Mouse (Mus musculus) MEL (cell line): Measurements from ENCODE around the gene Trim50. TPM values are rescaled to one million over a fixed set of nuclear protein-coding genes. Genes with fewer than 3 reads are reported as not detected.
"Not testable (repeated sequence)": the region's sequence is repeated elsewhere in the genome, so short reads cannot be mapped to it uniquely, and the experiment has no call there.

Experiments
- DNase-seq: peaks from one replicate; pipeline ENCODE4 v3.0.0; 2011; ENCODE audit warnings: low read depth, low spot score
- H3K27ac ChIP-seq: 2 replicates; pipeline ENCODE4 v1.5.1; 2012; ENCODE audit warnings: low read depth, mild to moderate bottlenecking, control low read depth, low read length, moderate library complexity; ENCODE audit not compliant: control insufficient read depth
- H3K27me3 ChIP-seq, 2 experiments: fragments of 150-350 bp in 1 of 2; sonication (generic) in 1 of 2; 2 replicates each; pipeline ENCODE4 v1.6.1; 2012; ENCODE audit warnings: low read length in 2 of 2, mild to moderate bottlenecking in 2 of 2, improper control_type of control experiment in 1 of 2, moderate library complexity in 1 of 2; ENCODE audit not compliant: insufficient read depth in 2 of 2, control insufficient read depth in 1 of 2
- H3K36me3 ChIP-seq, 2 experiments: 2 replicates each; pipeline ENCODE4 v1.6.1; 2012 to 2014; ENCODE audit warnings: low read length in 2 of 2, improper control_type of control experiment in 1 of 2, inconsistent platforms in 1 of 2, mild to moderate bottlenecking in 1 of 2; ENCODE audit not compliant: insufficient read depth in 2 of 2, control insufficient read depth in 1 of 2
- H3K4me1 ChIP-seq, 2 experiments: fragments of 150-350 bp in 1 of 2; sonication (generic) in 1 of 2; 2 replicates each; pipeline ENCODE4 v1.6.1; 2012; ENCODE audit warnings: low read length in 2 of 2, improper control_type of control experiment in 1 of 2, mild to moderate bottlenecking in 1 of 2; ENCODE audit not compliant: insufficient read depth in 2 of 2, control insufficient read depth in 1 of 2
- H3K4me3 ChIP-seq, 2 experiments: fragments of 150-350 bp in 1 of 2; sonication (generic) in 1 of 2; 2 replicates each; pipeline ENCODE4 v1.5.1; 2012; ENCODE audit warnings: low read depth in 2 of 2, low read length in 2 of 2, mild to moderate bottlenecking in 2 of 2, moderate library complexity in 2 of 2, control low read depth in 1 of 2, improper control_type of control experiment in 1 of 2; ENCODE audit not compliant: control insufficient read depth in 1 of 2, insufficient read depth in 1 of 2
- H3K79me2 ChIP-seq: 2 replicates; pipeline ENCODE4 v1.6.1; 2012; ENCODE audit warnings: mild to moderate bottlenecking, low read length, moderate library complexity; ENCODE audit not compliant: control insufficient read depth, poor library complexity, insufficient read depth
- H3K9ac ChIP-seq: 2 replicates; pipeline ENCODE4 v1.6.1; 2012; ENCODE audit warnings: low read depth, mild to moderate bottlenecking, control low read depth, low read length, moderate library complexity; ENCODE audit not compliant: control insufficient read depth, poor library complexity, severe bottlenecking
- H3K9me3 ChIP-seq: fragments of 150-350 bp; sonication (generic); replicated peaks from 2 replicates; pipeline ENCODE4 v1.6.1; 2012; ENCODE audit warnings: mild to moderate bottlenecking, low read length, improper control_type of control experiment, moderate library complexity; ENCODE audit not compliant: insufficient read depth
- BHLHE40 ChIP-seq: IDR thresholded peaks from 2 replicates; pipeline ENCODE4 v1.6.1; 2012; ENCODE audit warnings: low read depth, mild to moderate bottlenecking, inconsistent platforms, low read length, improper control_type of control experiment, borderline replicate concordance
- CHD2 ChIP-seq: IDR thresholded peaks from 2 replicates; pipeline ENCODE4 v1.6.1; 2011; ENCODE audit warnings: low read length, improper control_type of control experiment
- E2F4 ChIP-seq: IDR thresholded peaks from 2 replicates; pipeline ENCODE4 v1.6.1; 2011; ENCODE audit warnings: low read depth, low read length, improper control_type of control experiment, borderline replicate concordance
- ELF1 ChIP-seq: IDR thresholded peaks from 2 replicates; pipeline ENCODE4 v1.6.1; 2014; ENCODE audit warnings: low read depth, mild to moderate bottlenecking, inconsistent platforms, low read length, improper control_type of control experiment, moderate library complexity
- GATA1 ChIP-seq: IDR thresholded peaks from 2 replicates; pipeline ENCODE4 v1.6.1; 2011; ENCODE audit warnings: low read depth, low read length, improper control_type of control experiment
- HCFC1 ChIP-seq: IDR thresholded peaks from 2 replicates; pipeline ENCODE4 v1.6.1; 2012; ENCODE audit warnings: low read depth, mild to moderate bottlenecking, inconsistent platforms, low read length, improper control_type of control experiment, moderate library complexity
- JUND ChIP-seq: IDR thresholded peaks from 2 replicates; pipeline ENCODE4 v1.6.1; 2011; ENCODE audit warnings: low read depth, mild to moderate bottlenecking, improper control_type of control experiment, low read length
- KAT2A ChIP-seq: conservative IDR thresholded peaks from 2 replicates; pipeline ENCODE4 v1.6.1; 2012; ENCODE audit warnings: low read depth, low read length, improper control_type of control experiment, inconsistent platforms
- MAFK ChIP-seq: IDR thresholded peaks from 2 replicates; pipeline ENCODE4 v1.6.1; 2011; ENCODE audit warnings: low read depth, mild to moderate bottlenecking, low read length, improper control_type of control experiment, borderline replicate concordance
- MAX ChIP-seq: IDR thresholded peaks from 2 replicates; pipeline ENCODE4 v1.6.1; 2011; ENCODE audit warnings: low read length, improper control_type of control experiment
- MAZ ChIP-seq: IDR thresholded peaks from 2 replicates; pipeline ENCODE4 v1.6.1; 2012; ENCODE audit warnings: low read depth, mild to moderate bottlenecking, inconsistent platforms, low read length, improper control_type of control experiment
- MEF2A ChIP-seq: IDR thresholded peaks from 2 replicates; pipeline ENCODE4 v1.6.1; 2014; ENCODE audit warnings: low read depth, mild to moderate bottlenecking, inconsistent platforms, low read length, improper control_type of control experiment; ENCODE audit not compliant: poor library complexity, insufficient replicate concordance, severe bottlenecking; ENCODE audit errors: extremely low read depth
- MXI1 ChIP-seq: IDR thresholded peaks from 2 replicates; pipeline ENCODE4 v1.6.1; 2011; ENCODE audit warnings: mild to moderate bottlenecking, low read depth, low read length, improper control_type of control experiment
- MYB ChIP-seq: IDR thresholded peaks from 2 replicates; pipeline ENCODE4 v1.6.1; 2011; ENCODE audit warnings: mild to moderate bottlenecking, low read depth, low read length, improper control_type of control experiment
- MYC ChIP-seq: IDR thresholded peaks from 2 replicates; pipeline ENCODE4 v1.6.1; 2011; ENCODE audit warnings: low read depth, mild to moderate bottlenecking, low read length, improper control_type of control experiment, moderate library complexity
- NELFE ChIP-seq: IDR thresholded peaks from 2 replicates; pipeline ENCODE4 v1.6.1; 2011; ENCODE audit warnings: low read depth, low read length, improper control_type of control experiment
- POLR2A ChIP-seq, 2 experiments: IDR thresholded peaks; 2 replicates each; pipeline ENCODE4 v1.6.1; 2011 to 2012; ENCODE audit warnings: low read length in 2 of 2, mild to moderate bottlenecking in 2 of 2, control low read depth in 1 of 2, improper control_type of control experiment in 1 of 2, low read depth in 1 of 2, moderate library complexity in 1 of 2; ENCODE audit not compliant: control insufficient read depth in 1 of 2, insufficient read depth in 1 of 2, poor library complexity in 1 of 2
- POLR2AphosphoS2 ChIP-seq: IDR thresholded peaks from 2 replicates; pipeline ENCODE4 v1.6.1; 2011; ENCODE audit warnings: low read length, improper control_type of control experiment
- POLR2AphosphoS5 ChIP-seq: IDR thresholded peaks from 2 replicates; pipeline ENCODE4 v1.6.1; 2012; ENCODE audit warnings: low read depth, borderline replicate concordance, mild to moderate bottlenecking, inconsistent platforms, low read length, moderate library complexity, mixed read lengths
- RAD21 ChIP-seq: IDR thresholded peaks from 2 replicates; pipeline ENCODE4 v1.6.1; 2011; ENCODE audit warnings: mild to moderate bottlenecking, low read depth, low read length, improper control_type of control experiment
- SIN3A ChIP-seq: IDR thresholded peaks from 2 replicates; pipeline ENCODE4 v1.6.1; 2012; ENCODE audit warnings: low read length, improper control_type of control experiment, inconsistent platforms
- TAL1 ChIP-seq: IDR thresholded peaks from 2 replicates; pipeline ENCODE4 v1.6.1; 2012; ENCODE audit warnings: mild to moderate bottlenecking, inconsistent platforms, low read length, moderate library complexity, mixed read lengths
- TBP ChIP-seq: IDR thresholded peaks from 2 replicates; pipeline ENCODE4 v1.8.0; 2011; ENCODE audit warnings: low read depth, low read length, improper control_type of control experiment
- TCF12 ChIP-seq: IDR thresholded peaks from 2 replicates; pipeline ENCODE4 v1.6.1; 2014; ENCODE audit warnings: low read depth, mild to moderate bottlenecking, inconsistent platforms, low read length, improper control_type of control experiment, moderate library complexity
- USF1 ChIP-seq: IDR thresholded peaks from 2 replicates; pipeline ENCODE4 v1.6.1; 2014; ENCODE audit warnings: low read depth, mild to moderate bottlenecking, inconsistent platforms, low read length, improper control_type of control experiment, moderate library complexity
- USF2 ChIP-seq, 2 experiments: IDR thresholded peaks; 2 replicates each; pipeline ENCODE4 v1.6.1; 2011 to 2012; ENCODE audit warnings: improper control_type of control experiment in 2 of 2, low read length in 2 of 2, borderline replicate concordance in 1 of 2, inconsistent platforms in 1 of 2, low read depth in 1 of 2, mild to moderate bottlenecking in 1 of 2; ENCODE audit not compliant: insufficient read depth in 1 of 2
- ZMIZ1 ChIP-seq: IDR thresholded peaks from 2 replicates; pipeline ENCODE4 v1.6.1; 2012; ENCODE audit warnings: low read depth, mild to moderate bottlenecking, inconsistent platforms, low read length, improper control_type of control experiment, moderate library complexity
- ZNF384 ChIP-seq: IDR thresholded peaks from 2 replicates; pipeline ENCODE4 v1.6.1; 2012; ENCODE audit warnings: low read depth, mild to moderate bottlenecking, inconsistent platforms, low read length, improper control_type of control experiment
- polyA plus RNA-seq, 2 experiments: library from polyadenylated mRNA; stranded (reverse) in 1 of 2; unstranded in 1 of 2; fragments of >175 nt in 1 of 2; fragments of >200 nt in 1 of 2; gene quantifications; 2 replicates each; pipeline versions ENCODE4 v1.2.1 to v1.2.4; 2012; ENCODE audit warnings: low replicate concordance in 2 of 2, low read depth in 1 of 2; ENCODE audit not compliant: insufficient read length in 2 of 2, insufficient read depth in 1 of 2, missing spikeins in 1 of 2
- total RNA-seq: library from RNA; depleted of rRNA; stranded (reverse); fragments of 300-350 nt; gene quantifications from 2 replicates; pipeline ENCODE4 v1.2.3, GENCODE M21; 2012

Trim50 gene
- total and polyA plus RNA-seq, 3 experiments, result not detected

- peak overlapping the region; percentile 61 to 90 for H3K4me3 ChIP-seq
- peaks cover 19% of the 10 kb centered on the region for H3K79me2 ChIP-seq
- H3K9me3 ChIP-seq, H3K4me1 ChIP-seq, H3K27me3 ChIP-seq, H3K36me3 ChIP-seq: not testable (repeated sequence)
- H3K9ac ChIP-seq, result peak overlapping the region; percentile 94
- DNase-seq, result peak; percentile 38
- peak overlapping the region; percentile 90 for H3K27ac ChIP-seq
These were observed 16.1 kb downstream of the Trim50 start for GRCm38 (mm10) chr5:135369196-135369595.

GRCm38 (mm10) chr5:135369787-135370654 lies 16.9 kb downstream of the Trim50 start, which contains the start of gene Nsun5:
TSS of gene Nsun5 (plus strand) at chr5:135369953.
- peak within 1 kb of the TSS; percentile 94 for H3K9ac ChIP-seq
- H3K4me3 ChIP-seq, result peak within 1 kb of the TSS; percentile 61 to 90
- H3K9me3 ChIP-seq, result no peaks in the 10 kb centered on the region
- peaks cover 19% of the 10 kb centered on the region for H3K79me2 ChIP-seq
- peaks cover 2% of the 10 kb centered on the region in 2 experiments; a peak in 2 of 4 replicates for H3K36me3 ChIP-seq
- H3K27ac ChIP-seq, result peak within 1 kb of the TSS; percentile 90
- H3K27me3 ChIP-seq, result no peaks in the 10 kb centered on the region
- TF ChIP-seq POLR2AphosphoS5, result no peak
- TF ChIP-seq JUND, result no peak
- no peak for TF ChIP-seq CHD2
- TF ChIP-seq BHLHE40, result no peak
- peak; percentile 96 for TF ChIP-seq HCFC1
- TF ChIP-seq MEF2A, result no peak
- TF ChIP-seq RAD21, result no peak
- peak; percentile 94 for TF ChIP-seq SIN3A
- TF ChIP-seq ZNF384, result no peak
- peak; percentile 80 for TF ChIP-seq TBP
- TF ChIP-seq MAX, result peak; percentile 72
- 0 out of 2 replicates have a peak, but pooled peaks have one; percentile 54 for TF ChIP-seq MAZ
- TF ChIP-seq POLR2AphosphoS2, result peak; percentile 73
- peak; percentile 70 for TF ChIP-seq TCF12
- peak; percentile 90 for TF ChIP-seq NELFE
- TF ChIP-seq POLR2A (IDR thresholded peaks at IDR 0.05; ENCODE audit: control insufficient read depth in 1 of 2, insufficient read depth in 1 of 2, low read depth in 1 of 2, low read length in 2 of 2, poor library complexity in 1 of 2), result peak; percentile 87 to 96
- TF ChIP-seq ZMIZ1, result peak; percentile 86
- peak; percentile 76; the same call in 1 of the 2 replicates for TF ChIP-seq MYC
- TF ChIP-seq KAT2A, result peak; percentile 94
- no peak for TF ChIP-seq MYB
- TF ChIP-seq USF1, result no peak
- peak; percentile 93 for TF ChIP-seq ELF1
- no peak for TF ChIP-seq MAFK
- TF ChIP-seq GATA1, result 0 out of 2 replicates have a peak, but pooled peaks have one; percentile 2
- no peak for TF ChIP-seq E2F4
- peak; percentile 91 for TF ChIP-seq MXI1
- no peak for TF ChIP-seq USF2 (IDR thresholded peaks at IDR 0.05; ENCODE audit: borderline replicate concordance in 1 of 2, insufficient read depth in 1 of 2, low read depth in 1 of 2, low read length in 2 of 2)
- no peak for TF ChIP-seq TAL1
- DNase-seq, result peak; percentile 97
- H3K4me1 ChIP-seq, result peaks cover 0 to 4% of the 10 kb centered on the region in 2 experiments; a peak in 3 of 4 replicates
